Mouse (Mus musculus): Measurements from ENCODE around the gene Tap1. TPM values are rescaled to one million over a fixed set of nuclear protein-coding genes. Genes with fewer than 3 reads are reported as not detected.

Gene Tap1
- polyA plus RNA-seq, 1 experiment from 2014 or later: 1.1 TPM

DNA sequence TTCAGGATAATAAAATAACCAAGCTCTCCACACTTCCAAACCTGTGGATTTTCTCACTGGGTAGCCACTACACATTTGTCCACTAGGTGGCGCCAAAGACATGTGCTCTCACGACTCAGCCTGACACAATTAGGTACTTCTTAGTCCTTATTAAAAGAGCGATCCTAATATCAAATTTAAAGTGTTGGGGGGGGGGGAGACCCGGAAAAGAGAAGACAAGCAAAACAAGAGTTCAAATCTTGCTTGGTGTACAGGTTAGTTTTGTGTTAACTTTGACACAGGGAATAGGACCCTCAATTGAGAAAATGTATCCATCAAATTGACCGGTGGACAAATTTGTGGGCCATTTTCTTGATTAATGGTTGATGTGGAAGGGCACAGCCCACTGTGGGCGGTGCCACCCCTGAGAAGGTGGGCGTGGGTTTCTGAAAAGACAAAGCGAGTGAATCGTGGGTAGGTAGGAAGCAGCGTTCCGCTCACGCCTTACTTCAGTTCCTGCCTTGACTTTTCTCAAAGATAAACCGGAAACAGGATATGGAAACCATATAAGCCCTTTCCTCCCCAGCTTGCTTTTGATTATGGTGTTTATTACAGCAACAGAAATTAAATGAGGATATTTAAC lies 16.4 kb upstream of the Tap1 start:
- no peak overlapping the region for H3K4me3 ChIP-seq (ENCODE audit: low read depth, low read length)
- WGBS: 44% methylated on average over 13 of the region's 13 CpGs
- H3K27ac ChIP-seq (ENCODE audit: low read depth, low read length): no peak overlapping the region
- ATAC-seq (ENCODE audit: low FRiP score) (no peak), DNase-seq (ENCODE audit: low spot score) (peak; percentile 87)
- H3K4me2 ChIP-seq (replicated peaks; ENCODE audit: low read depth, low read length): no peak overlapping the region
- H3K9me3 ChIP-seq (ENCODE audit: control insufficient read depth, low read length): no peaks in the 10 kb centered on the region
- H3K9ac ChIP-seq (ENCODE audit: low read depth, low read length): no peak overlapping the region
- H3K27me3 ChIP-seq (ENCODE audit: control insufficient read depth, insufficient read depth, low read length): no peaks in the 10 kb centered on the region
- H3K36me3 ChIP-seq (ENCODE audit: control insufficient read depth, insufficient read depth, low read length): no peaks in the 10 kb centered on the region
- H3K4me1 ChIP-seq (replicated peaks; ENCODE audit: control insufficient read depth, insufficient read depth, low read length): no peaks in the 10 kb centered on the region

DNA sequence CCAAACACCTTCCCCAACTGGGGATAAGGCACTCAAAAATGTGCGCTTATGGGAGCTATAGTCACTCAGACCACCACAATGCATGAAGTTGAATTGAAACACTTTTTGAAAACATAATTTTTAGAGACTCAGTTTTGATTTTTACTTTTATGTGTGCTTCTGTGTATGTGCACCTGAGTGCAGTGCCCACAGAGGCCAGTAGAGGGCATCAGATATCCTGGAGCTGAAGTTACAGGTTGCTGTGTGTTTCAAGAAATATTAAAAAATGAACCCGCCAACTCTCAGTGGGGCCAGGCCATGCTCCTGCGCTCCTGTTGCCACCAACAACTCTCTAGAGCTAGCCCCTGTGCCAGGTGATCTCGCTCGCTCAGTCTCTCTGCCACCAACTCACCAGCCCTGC lies 14.8 kb upstream of the Tap1 start:
- no peak overlapping the region for H3K4me2 ChIP-seq (replicated peaks; ENCODE audit: low read depth, low read length)
- no peaks in the 10 kb centered on the region for H3K4me1 ChIP-seq (replicated peaks; ENCODE audit: control insufficient read depth, insufficient read depth, low read length)
- no peak for ATAC-seq (ENCODE audit: low FRiP score)
- no peak for DNase-seq (ENCODE audit: low spot score)
- H3K36me3 ChIP-seq (ENCODE audit: control insufficient read depth, insufficient read depth, low read length): no peaks in the 10 kb centered on the region
- WGBS: 95% methylated on average over 5 of the region's 5 CpGs
- H3K27me3 ChIP-seq (ENCODE audit: control insufficient read depth, insufficient read depth, low read length): no peaks in the 10 kb centered on the region
- H3K9ac ChIP-seq (ENCODE audit: low read depth, low read length): no peak overlapping the region
- H3K9me3 ChIP-seq (ENCODE audit: control insufficient read depth, low read length): peaks cover 5% of the 10 kb centered on the region; the same call in 1 of the 2 replicates
- no peak overlapping the region for H3K4me3 ChIP-seq (ENCODE audit: low read depth, low read length)
- no peak overlapping the region for H3K27ac ChIP-seq (ENCODE audit: low read depth, low read length)

DNA sequence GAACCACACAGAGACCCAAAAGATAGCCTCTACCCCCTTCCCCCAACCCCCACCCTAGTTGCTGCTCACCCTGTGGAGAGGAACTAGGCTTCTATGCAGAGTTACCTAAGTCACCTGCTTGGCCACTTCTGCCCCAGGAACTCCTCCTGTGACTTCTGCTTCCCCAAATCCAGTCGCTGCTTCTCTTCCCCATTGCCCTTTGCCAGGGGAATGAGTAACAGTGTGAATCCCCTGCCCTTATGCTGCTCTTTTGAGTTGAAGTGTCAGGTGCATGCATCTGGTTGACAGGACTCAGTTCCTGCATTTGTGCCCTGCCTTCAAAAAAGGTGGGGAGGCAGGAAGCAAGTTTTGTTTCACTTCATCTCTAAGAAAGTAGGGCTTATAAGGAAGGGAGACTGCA lies 13.3 kb upstream of the Tap1 start:
- DNase-seq (ENCODE audit: low spot score): no peak
- WGBS: 79% methylated on average over 1 of the region's 1 CpGs
- Histone ChIP-seq H3K4me3 (ENCODE audit: low read depth, low read length) (no peak overlapping the region), H3K27ac (ENCODE audit: low read depth, low read length) (no peak overlapping the region), H3K4me1 (replicated peaks; ENCODE audit: control insufficient read depth, insufficient read depth, low read length) (no peaks in the 10 kb centered on the region), H3K36me3 (ENCODE audit: control insufficient read depth, insufficient read depth, low read length) (no peaks in the 10 kb centered on the region), H3K9me3 (ENCODE audit: control insufficient read depth, low read length) (peaks cover 5% of the 10 kb centered on the region; the same call in 1 of the 2 replicates), H3K9ac (ENCODE audit: low read depth, low read length) (no peak overlapping the region), H3K27me3 (ENCODE audit: control insufficient read depth, insufficient read depth, low read length) (no peaks in the 10 kb centered on the region), H3K4me2 (replicated peaks; ENCODE audit: low read depth, low read length) (no peak overlapping the region)
- no peak for ATAC-seq (ENCODE audit: low FRiP score)

DNA sequence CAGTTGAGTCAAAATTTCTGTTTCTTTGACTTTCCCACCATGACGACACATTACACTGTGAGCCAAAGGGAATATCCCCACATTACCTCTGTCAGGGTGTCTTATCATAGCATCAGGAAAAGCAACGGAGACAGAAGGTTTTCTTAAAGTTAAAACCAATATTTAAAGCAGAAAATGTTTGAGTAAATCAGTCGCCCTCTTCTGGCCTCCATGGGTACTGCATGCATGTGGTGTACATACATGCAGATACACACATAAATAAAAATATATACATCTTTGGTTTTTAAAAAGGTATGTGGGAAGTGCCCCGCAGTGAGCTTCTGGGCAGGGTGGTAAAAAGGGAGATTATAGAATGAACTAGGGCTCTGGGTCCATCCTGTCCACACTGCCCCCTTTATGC lies 10.2 kb upstream of the Tap1 start:
- no peak overlapping the region for H3K9ac ChIP-seq (ENCODE audit: low read depth, low read length)
- no peaks in the 10 kb centered on the region; the same call in 1 of the 2 replicates for H3K27me3 ChIP-seq (ENCODE audit: control insufficient read depth, insufficient read depth, low read length)
- WGBS: 67% methylated on average over 4 of the region's 4 CpGs
- ATAC-seq (ENCODE audit: low FRiP score) (no peak), DNase-seq (ENCODE audit: low spot score) (peak; percentile 21)
- no peaks in the 10 kb centered on the region for H3K36me3 ChIP-seq (ENCODE audit: control insufficient read depth, insufficient read depth, low read length)
- H3K4me3 ChIP-seq (ENCODE audit: low read depth, low read length): no peak overlapping the region
- no peaks in the 10 kb centered on the region for H3K4me1 ChIP-seq (replicated peaks; ENCODE audit: control insufficient read depth, insufficient read depth, low read length)
- no peak overlapping the region for H3K4me2 ChIP-seq (replicated peaks; ENCODE audit: low read depth, low read length)
- H3K27ac ChIP-seq (ENCODE audit: low read depth, low read length): no peak overlapping the region
- peaks cover 5% of the 10 kb centered on the region; the same call in 1 of the 2 replicates for H3K9me3 ChIP-seq (ENCODE audit: control insufficient read depth, low read length)

DNA sequence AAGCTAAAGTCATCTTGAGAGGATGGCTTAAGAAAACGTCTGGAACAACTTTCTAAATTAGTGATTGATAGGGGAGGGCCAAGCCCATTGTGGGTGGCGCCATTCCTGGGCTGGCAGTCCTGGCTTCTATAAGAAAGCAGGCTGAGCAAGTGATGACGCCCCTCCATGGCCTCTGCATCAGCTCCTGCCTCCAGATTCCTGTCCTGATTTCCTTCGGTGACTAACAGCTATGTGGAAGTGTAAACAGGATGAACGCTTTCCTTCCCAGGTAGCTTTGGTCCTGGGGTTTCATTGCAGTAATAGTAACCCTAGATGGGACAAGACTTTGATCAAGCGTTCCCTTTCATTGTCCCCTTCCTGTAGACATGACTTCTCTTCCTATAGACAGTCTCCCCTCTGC lies 8.3 kb upstream of the Tap1 start:
- Histone ChIP-seq H3K27ac (ENCODE audit: low read depth, low read length) (no peak overlapping the region), H3K36me3 (ENCODE audit: control insufficient read depth, insufficient read depth, low read length) (no peaks in the 10 kb centered on the region), H3K9me3 (ENCODE audit: control insufficient read depth, low read length) (peaks cover 5% of the 10 kb centered on the region; the same call in 1 of the 2 replicates), H3K9ac (ENCODE audit: low read depth, low read length) (no peak overlapping the region), H3K27me3 (ENCODE audit: control insufficient read depth, insufficient read depth, low read length) (peaks cover 1% of the 10 kb centered on the region), H3K4me2 (replicated peaks; ENCODE audit: low read depth, low read length) (no peak overlapping the region), H3K4me1 (replicated peaks; ENCODE audit: control insufficient read depth, insufficient read depth, low read length) (no peaks in the 10 kb centered on the region), H3K4me3 (ENCODE audit: low read depth, low read length) (no peak overlapping the region)
- 65% methylated on average over 6 of the region's 6 CpGs for WGBS
- DNase-seq (ENCODE audit: low spot score) (no peak), ATAC-seq (ENCODE audit: low FRiP score) (no peak)

DNA sequence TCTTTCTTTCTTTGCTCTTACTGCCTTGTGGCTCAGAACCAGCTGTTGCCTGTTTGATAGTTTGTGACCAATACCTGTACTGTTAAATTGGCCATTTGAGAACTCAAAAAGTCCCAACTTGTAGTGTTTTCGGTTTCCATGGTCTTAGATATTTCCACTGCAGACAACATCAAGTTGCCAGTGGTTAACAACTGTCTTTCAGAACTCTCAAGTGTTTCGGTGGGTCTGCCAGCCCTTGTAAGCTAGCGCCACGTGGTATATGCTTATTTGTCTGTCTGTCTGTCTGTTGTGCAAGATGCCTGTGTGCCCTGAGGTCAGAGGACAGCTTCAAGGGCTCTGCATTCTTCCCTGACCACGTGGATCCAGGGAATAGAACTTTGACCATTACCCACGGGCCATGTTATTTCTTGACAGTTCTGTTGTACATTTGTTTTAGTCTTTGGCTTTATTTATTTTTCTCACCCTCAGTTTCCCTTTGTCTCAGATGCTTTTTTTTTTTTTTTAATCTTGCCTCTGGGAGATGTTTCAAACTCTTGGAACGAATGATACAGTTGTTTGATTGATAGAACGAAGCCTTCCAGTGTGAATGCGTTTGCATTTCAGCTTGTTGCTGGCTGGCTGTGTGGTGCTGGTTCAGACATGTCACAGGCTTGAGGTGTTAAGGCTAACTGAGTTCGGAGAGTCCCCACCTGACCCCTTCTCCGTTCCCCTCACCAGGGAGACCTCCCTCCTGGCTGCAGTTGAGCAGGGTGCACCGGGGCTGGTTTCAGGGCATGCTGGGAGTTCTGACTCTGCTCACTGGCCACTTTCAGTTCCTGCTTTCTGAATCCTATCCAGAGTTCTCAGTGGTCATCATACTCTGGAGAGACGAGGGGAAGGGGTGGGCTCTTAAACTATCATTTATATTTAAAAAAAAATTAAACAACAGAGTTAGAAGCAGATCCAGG lies 7.2 kb upstream of the Tap1 start:
- WGBS: 71% methylated on average over 13 of the region's 13 CpGs

DNA sequence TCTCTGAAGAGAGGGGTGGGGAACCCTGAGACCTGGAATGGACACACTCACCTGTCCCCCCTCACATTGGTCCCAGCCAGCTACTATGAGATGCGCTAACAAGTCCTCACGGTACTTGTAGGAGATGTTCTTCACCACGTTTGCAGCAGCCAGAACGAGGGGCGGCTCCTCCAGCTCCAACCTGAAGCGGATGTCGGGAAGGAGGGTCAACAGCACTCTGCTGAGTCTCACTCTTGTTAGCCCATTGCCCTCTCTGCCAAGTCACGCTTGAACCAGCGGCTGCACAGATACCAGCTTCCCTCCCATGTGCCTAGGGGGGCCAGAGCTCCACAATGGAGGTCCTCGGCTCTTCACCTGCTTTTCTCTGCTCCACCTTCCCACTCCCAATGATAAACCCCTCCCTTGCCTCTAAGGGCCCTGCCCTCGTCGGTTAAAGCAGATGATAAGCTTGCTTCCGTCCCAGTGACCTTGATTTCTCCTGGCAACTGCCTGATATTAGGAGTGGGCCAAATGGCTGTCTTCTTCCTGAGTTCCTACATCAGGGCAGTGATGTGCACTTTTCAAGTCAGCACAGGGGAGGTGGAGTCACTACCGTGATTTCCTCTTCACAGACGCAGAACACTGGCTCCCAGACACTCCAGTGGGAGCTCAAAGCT lies 3.7 kb upstream of the Tap1 start:
- Histone ChIP-seq H3K4me2 (replicated peaks; ENCODE audit: low read depth, low read length) (no peak overlapping the region), H3K9me3 (ENCODE audit: control insufficient read depth, low read length) (no peaks in the 10 kb centered on the region), H3K9ac (ENCODE audit: low read depth, low read length) (no peak overlapping the region), H3K27me3 (ENCODE audit: control insufficient read depth, insufficient read depth, low read length) (peaks cover 36% of the 10 kb centered on the region), H3K4me3 (ENCODE audit: low read depth, low read length) (no peak overlapping the region), H3K27ac (ENCODE audit: low read depth, low read length) (no peak overlapping the region), H3K36me3 (ENCODE audit: control insufficient read depth, insufficient read depth, low read length) (no peaks in the 10 kb centered on the region), H3K4me1 (replicated peaks; ENCODE audit: control insufficient read depth, insufficient read depth, low read length) (peaks cover 7% of the 10 kb centered on the region)
- WGBS: 81% methylated on average over 15 of the region's 15 CpGs
- ATAC-seq (ENCODE audit: low FRiP score) (no peak), DNase-seq (ENCODE audit: low spot score) (no peak)

More for the DNA sequence above, 7.2 kb upstream of the Tap1 start:
- Histone ChIP-seq H3K27ac (ENCODE audit: low read depth, low read length) (no peak overlapping the region), H3K4me1 (replicated peaks; ENCODE audit: control insufficient read depth, insufficient read depth, low read length) (no peaks in the 10 kb centered on the region), H3K27me3 (ENCODE audit: control insufficient read depth, insufficient read depth, low read length) (peaks cover 6% of the 10 kb centered on the region), H3K4me3 (ENCODE audit: low read depth, low read length) (no peak overlapping the region), H3K9me3 (ENCODE audit: control insufficient read depth, low read length) (peaks cover 5% of the 10 kb centered on the region; the same call in 1 of the 2 replicates), H3K9ac (ENCODE audit: low read depth, low read length) (no peak overlapping the region), H3K4me2 (replicated peaks; ENCODE audit: low read depth, low read length) (no peak overlapping the region), H3K36me3 (ENCODE audit: control insufficient read depth, insufficient read depth, low read length) (no peaks in the 10 kb centered on the region)
- DNase-seq (ENCODE audit: low spot score): no peak
- ATAC-seq (ENCODE audit: low FRiP score): no peak

DNA sequence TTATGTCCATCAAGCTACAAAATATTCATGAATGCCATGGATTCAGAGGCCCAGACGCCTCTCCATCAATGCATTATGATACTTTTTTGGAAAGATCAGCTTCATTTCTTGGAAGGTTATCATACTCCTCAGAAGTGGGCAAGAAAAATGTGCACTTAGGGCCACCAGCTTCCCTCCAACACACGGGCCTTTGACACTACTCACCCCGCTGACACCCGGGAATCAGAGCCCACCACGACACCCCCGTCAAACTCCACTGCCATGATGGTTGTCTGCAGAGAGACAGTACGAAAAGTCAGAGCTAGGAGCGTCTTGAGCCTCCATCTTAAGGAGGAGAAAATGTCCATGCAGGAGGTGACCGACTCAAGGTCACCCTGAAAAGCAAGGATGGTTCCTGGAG lies 1.8 kb upstream of the Tap1 start:
- H3K36me3 ChIP-seq (ENCODE audit: control insufficient read depth, insufficient read depth, low read length): no peaks in the 10 kb centered on the region
- no peak overlapping the region for H3K4me2 ChIP-seq (replicated peaks; ENCODE audit: low read depth, low read length)
- peaks cover 7% of the 10 kb centered on the region for H3K4me1 ChIP-seq (replicated peaks; ENCODE audit: control insufficient read depth, insufficient read depth, low read length)
- H3K27ac ChIP-seq (ENCODE audit: low read depth, low read length): no peak overlapping the region
- no peak overlapping the region for H3K4me3 ChIP-seq (ENCODE audit: low read depth, low read length)
- 86% methylated on average over 9 of the region's 9 CpGs for WGBS
- no peak overlapping the region for H3K9ac ChIP-seq (ENCODE audit: low read depth, low read length)
- peaks cover 49% of the 10 kb centered on the region for H3K27me3 ChIP-seq (ENCODE audit: control insufficient read depth, insufficient read depth, low read length)
- DNase-seq (ENCODE audit: low spot score) (no peak), ATAC-seq (ENCODE audit: low FRiP score) (no peak)
- no peaks in the 10 kb centered on the region for H3K9me3 ChIP-seq (ENCODE audit: control insufficient read depth, low read length)

Measured in hindbrain, embryonic 11.5 days (tissue).